Mouse (Mus musculus): ENCODE measurements at regions not wholly inside any gene's neighbourhood (a gene's known extent, or its start where the extent isn't known, plus 50 kb on each side); places are given as distances from the start of the nearest gene placed in this dataset.
A peak's percentile ranks its signal among the peaks of the same experiment; 100 is the strongest.

DNA sequence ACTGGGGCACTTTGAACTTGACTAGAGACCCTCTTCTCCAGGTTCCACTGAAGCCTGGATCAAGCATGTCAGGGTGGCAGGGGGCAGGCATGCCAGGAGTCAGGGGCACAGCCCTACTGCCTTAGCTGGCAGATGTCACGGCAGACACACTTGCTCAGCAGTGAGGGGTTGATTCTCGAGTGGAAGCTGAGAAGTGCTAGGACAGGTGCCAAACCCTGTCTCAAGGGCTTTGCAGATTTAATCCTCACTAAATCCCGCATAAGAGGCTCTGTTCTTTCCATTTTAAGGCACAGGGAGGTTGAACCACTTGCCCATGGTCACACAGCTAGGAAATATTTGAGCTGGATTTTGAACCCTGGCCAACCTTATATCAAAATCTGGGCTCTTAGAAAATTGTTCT is 223.5 kb upstream of the Mvb12b start:
- no peak for ATAC-seq (replicated peaks in 1 of 2; ENCODE audit: insufficient read depth in 1 of 2, low FRiP score in 2 of 2, low TSS enrichment in 1 of 2, low read depth in 1 of 2, poor library complexity in 2 of 2, severe bottlenecking in 2 of 2)

DNA sequence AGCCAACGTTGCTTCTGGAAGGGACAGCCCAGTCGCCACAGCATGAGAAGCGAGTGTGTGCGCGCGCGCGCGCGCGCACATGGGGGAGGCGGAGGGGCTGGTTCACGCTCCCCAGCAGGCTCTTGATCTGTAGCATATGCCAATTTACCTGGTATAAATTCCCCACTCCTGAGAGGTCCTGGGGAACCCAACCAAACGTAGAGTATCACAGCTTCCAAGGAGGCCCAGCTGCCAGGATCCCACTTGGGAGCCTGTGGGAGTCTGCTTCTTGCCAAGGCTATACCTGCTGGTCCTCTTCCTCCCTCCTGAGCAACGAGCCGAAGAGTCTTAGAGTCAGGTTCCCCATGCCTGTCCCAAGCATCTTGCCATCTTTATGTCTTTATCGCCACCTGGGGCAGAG is 222.8 kb upstream of the Mvb12b start:
- ATAC-seq (replicated peaks in 1 of 2; ENCODE audit: insufficient read depth in 1 of 2, low FRiP score in 2 of 2, low TSS enrichment in 1 of 2, low read depth in 1 of 2, poor library complexity in 2 of 2, severe bottlenecking in 2 of 2) = no peak

DNA sequence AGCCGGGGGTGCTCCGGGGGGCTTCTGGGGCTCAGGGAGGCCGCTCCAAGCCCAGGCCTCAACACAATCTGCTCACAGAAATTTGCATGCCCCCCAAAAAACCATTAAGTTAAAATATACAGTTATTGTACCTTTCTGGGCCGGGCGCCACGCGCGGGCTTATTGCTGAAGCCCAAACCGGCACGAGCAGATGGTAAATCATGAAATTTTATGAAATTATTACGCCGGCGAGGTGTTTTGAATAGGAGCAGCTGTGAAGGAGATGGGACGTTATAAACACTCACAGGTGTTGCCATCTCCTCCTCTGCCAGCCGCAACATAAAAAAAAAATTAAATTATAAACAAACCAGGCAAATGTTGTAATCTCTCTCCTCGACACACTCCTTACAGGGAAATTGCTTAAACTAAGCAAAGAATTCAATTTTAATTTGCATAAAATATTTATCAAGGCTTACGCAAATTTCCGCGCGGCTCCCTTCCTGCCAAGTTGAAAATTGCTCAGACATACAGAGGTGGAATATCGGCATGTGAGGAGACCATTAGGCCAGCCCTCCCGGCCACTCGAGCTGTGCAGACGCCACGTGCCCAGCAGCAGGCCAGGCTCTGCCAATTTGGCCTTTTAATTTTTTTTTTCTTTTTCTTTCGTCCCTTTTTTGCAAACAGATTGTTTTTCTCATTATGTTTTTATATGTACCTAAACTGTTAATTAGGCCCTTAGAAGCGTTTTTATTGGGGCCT is 220.0 kb upstream of the Mvb12b start:
- no peak for ATAC-seq (replicated peaks in 1 of 2; ENCODE audit: insufficient read depth in 1 of 2, low FRiP score in 2 of 2, low TSS enrichment in 1 of 2, low read depth in 1 of 2, poor library complexity in 2 of 2, severe bottlenecking in 2 of 2)

DNA sequence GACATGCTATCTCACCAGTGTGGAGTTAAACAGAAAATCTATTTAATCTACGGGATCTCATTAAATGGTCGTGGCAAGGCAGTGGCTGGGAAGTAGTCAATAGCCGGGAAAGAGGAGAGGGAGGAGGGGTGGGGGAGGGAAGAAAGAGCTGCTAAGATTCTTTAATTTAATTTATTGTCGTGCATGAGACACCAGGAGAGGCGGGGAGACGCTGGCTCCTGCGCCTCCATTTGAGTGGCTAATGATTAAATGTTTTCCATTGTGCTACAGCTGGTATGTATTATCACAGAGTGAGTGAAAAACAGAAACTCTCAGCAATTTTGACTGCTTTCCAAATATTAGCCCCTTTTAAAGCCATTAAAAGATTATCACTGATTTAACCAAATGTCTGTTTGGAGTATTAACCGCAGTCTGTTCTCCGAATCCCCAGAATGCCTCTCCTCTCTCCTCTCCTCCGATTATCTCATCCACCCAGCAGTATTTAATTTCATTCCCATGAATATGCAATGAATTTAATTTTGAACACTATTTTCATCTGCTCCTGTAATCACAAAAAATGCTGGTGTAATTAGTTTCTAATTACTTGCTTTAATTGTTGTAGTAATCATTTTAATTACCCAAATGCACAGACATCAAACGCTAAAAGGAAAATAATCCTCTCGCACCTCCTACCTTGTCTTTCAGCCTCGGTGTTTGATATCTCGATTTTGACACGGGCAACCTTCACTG is 219.3 kb upstream of the Mvb12b start:
- ATAC-seq (replicated peaks in 1 of 2; ENCODE audit: insufficient read depth in 1 of 2, low FRiP score in 2 of 2, low TSS enrichment in 1 of 2, low read depth in 1 of 2, poor library complexity in 2 of 2, severe bottlenecking in 2 of 2) = no peak

DNA sequence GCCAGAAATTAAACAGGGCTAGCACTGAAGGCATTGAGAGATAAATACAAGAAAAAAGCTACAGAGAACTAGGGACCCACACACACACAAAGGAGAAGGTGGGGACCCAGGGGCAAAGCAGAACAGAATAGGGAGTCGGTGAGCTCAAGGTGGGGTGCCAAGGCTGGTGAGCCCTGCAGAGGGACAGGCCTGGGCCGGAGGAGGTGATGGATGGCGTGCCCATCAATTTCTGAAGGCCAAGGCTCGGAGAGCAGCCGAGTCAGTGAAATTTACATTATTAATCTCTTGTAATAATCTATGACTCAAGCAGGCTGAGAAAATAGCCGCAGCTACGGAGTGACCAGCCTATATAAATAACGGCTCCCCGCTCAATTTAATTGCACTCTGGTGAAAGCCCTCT is 218.5 kb upstream of the Mvb12b start:
- ATAC-seq (replicated peaks in 1 of 2; ENCODE audit: insufficient read depth in 1 of 2, low FRiP score in 2 of 2, low TSS enrichment in 1 of 2, low read depth in 1 of 2, poor library complexity in 2 of 2, severe bottlenecking in 2 of 2) = no peak

DNA sequence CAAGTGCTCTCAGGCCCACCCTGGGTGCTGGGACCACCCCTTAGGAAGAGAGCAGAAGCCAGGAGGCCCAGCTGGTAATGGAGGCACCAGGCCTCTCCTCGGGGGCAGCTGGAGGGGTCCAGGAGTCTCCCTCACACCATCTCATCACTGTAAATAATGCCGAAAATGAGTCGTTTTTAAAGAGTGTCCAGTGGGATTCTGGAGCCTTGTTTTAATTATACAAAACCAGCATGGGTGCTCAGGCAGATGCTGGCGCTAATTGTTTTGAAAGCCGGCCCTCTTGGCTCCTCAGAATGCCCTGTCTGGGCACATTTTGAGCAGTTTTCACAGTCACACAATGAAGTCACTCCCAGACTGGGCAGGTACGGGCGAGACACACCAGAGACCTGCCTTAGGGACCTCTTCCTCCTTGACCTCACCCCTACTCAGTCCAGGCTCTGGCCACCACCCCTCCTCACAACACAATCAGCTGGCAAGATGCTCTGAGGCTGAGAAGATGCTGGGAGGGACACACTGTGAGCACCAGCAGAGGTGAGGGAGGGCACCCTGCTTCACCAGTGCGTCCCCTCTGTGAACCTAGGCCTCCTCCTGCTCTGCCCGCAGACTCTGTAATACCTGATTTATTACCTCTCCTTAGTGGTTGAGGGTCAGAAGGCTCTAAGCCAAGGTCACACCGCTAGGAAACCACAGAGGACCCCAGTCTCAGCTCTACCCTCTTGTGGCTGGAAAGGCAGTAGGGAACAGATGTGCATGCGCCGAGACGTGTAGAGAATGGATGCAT is 217.7 kb upstream of the Mvb12b start:
- ATAC-seq (replicated peaks in 1 of 2; ENCODE audit: insufficient read depth in 1 of 2, low FRiP score in 2 of 2, low TSS enrichment in 1 of 2, low read depth in 1 of 2, poor library complexity in 2 of 2, severe bottlenecking in 2 of 2) = no peak

DNA sequence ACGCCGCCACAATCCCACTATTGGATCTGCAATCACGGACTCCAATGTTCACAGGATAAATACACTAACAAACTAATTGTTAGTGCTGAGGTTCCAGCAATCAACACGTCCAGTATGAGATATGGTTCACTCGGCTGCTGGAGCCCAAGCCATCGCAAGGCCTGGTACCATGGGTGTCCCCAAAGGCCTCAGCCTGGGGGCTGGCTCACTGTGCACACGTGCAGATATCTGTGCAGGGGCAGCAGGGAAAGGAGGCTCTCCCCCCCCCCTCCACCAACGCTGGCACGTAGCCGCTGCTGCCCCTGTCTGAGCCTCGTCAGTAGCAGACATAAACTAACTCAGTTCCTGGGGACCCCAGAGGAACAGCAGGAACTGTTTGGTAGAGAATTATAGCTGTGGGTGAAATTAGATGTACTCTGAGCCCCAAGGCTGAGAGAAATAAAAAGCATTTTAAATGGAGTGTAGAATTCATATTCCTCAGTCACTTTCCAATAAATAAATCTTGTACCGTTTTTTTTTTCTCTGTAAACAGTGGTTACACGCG is 210.3 kb upstream of the Mvb12b start:
- no peak for ATAC-seq (replicated peaks in 1 of 2; ENCODE audit: insufficient read depth in 1 of 2, low FRiP score in 2 of 2, low TSS enrichment in 1 of 2, low read depth in 1 of 2, poor library complexity in 2 of 2, severe bottlenecking in 2 of 2)

DNA sequence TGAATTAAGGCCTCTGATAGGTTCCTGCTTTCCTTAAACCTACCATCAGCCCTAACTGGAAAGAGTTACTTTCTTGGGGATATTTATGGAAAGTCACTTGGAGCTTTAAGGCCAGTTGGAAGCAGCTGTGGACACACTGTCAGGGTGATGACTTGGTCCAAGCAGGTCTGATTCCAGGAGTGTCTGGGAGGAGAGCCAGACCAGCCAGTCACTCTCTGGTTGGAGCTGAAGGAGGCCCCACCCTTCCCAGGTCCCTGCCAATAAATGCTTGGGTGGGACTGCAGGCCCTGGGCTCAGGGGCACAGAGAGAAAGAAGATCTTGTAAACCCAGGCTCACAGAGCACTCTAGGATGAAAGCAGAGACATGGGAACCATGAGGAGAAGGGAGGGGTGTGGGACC is 208.8 kb upstream of the Mvb12b start:
- ATAC-seq (replicated peaks in 1 of 2; ENCODE audit: insufficient read depth in 1 of 2, low FRiP score in 2 of 2, low TSS enrichment in 1 of 2, low read depth in 1 of 2, poor library complexity in 2 of 2, severe bottlenecking in 2 of 2) = no peak

DNA sequence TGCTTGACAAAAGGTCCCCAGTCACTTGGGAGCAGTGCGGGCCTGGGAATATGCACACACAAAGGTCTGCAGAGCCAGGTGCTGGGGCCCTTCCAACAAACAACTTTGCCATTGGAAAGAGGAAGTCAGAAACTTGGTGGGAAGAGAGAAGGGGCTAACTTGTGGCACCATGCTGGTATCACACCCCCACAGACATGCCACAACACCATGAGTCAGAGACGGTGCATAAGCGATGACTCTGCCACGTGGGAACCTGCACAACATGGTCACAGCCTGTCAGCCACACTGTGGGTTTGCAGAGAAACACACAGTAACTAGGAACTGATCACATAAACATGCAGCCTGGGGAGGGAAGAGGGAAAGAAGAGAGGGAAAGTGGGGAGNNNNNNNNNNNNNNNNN is 201.1 kb upstream of the Mvb12b start:
- 0 out of 4 replicates have a peak, but pooled peaks of 1 of the 2 experiments have one; percentile 7 for ATAC-seq (replicated peaks in 1 of 2; ENCODE audit: insufficient read depth in 1 of 2, low FRiP score in 2 of 2, low TSS enrichment in 1 of 2, low read depth in 1 of 2, poor library complexity in 2 of 2, severe bottlenecking in 2 of 2)

DNA sequence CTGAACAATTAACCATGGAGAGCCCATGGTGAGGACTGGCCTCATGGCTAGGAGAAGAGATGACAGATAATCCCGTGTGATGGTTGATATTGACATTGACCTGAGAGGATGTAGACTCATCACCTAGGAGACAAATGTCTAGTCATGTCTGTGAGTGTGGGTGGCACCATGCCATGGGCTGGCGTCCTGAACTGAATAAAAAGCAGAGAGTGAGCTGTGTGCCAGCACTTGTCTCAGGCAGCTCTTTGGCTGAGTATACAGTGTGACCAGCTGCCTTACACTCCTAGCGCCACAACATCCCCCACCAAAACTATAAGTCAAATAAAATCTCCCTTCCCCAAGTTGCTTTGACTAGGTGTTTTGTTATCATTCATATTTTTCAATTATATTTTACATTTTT is 198.4 kb upstream of the Mvb12b start:
- no peak for ATAC-seq (replicated peaks in 1 of 2; ENCODE audit: insufficient read depth in 1 of 2, low FRiP score in 2 of 2, low TSS enrichment in 1 of 2, low read depth in 1 of 2, poor library complexity in 2 of 2, severe bottlenecking in 2 of 2)

DNA sequence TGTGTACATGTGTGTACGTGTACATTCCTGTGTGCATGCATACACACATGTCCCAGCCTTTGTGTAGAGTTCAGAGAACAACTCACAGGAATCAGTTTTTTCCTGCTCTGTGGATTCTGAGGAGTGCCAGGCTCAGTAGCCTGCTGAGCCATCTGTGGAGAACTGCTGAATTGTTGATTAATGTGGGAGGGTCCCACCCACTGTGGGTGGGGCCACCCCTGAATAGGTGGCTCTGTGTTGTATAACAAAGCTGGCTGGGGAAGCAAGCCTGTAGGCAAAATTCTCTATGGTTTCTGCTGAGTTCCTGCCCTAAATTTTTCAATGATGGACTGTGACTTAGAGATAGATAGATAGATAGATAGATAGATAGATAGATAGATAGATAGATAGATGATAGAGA is 196.8 kb upstream of the Mvb12b start:
- no peak for ATAC-seq (replicated peaks in 1 of 2; ENCODE audit: insufficient read depth in 1 of 2, low FRiP score in 2 of 2, low TSS enrichment in 1 of 2, low read depth in 1 of 2, poor library complexity in 2 of 2, severe bottlenecking in 2 of 2)

DNA sequence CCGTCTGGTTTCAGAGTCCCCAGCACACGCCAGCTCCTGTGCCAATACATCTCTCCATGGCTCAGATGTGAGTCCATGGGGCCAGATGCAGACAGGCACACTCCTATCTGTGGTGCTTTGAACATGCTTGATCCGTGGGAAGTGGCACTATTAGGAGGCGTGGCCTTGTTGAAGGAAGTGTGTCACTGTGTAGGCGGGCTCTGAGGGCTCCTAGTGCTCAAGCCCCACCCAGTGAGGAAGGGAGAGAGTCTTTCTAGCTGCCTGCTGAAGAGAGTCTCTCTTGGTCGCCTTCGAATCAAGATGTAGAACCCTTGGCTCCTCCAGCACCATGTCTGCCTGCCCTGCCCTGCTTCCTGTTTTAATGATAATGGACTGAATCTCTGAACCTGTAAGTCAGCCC is 194.7 kb upstream of the Mvb12b start:
- ATAC-seq (replicated peaks in 1 of 2; ENCODE audit: insufficient read depth in 1 of 2, low FRiP score in 2 of 2, low TSS enrichment in 1 of 2, low read depth in 1 of 2, poor library complexity in 2 of 2, severe bottlenecking in 2 of 2) = no peak

DNA sequence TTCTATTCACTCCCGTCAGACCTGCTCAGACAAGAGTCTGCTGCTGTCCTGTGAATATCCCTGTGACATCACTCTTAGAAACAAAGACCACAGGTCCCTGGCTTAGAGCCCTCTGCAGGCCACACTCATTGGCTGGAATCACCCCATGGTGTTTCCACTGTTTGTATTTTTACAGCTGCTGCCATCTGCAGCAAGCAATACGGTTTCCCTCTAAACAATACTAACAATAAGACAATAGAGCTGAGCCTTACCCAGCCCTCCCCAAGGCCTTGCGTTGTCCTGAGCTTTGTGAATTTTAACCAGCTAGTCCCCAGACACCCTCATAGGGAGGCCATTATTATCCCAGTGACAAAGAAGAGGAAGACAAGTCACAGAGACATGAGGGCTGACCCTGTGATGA is 192.4 kb upstream of the Mvb12b start:
- no peak for ATAC-seq (replicated peaks in 1 of 2; ENCODE audit: insufficient read depth in 1 of 2, low FRiP score in 2 of 2, low TSS enrichment in 1 of 2, low read depth in 1 of 2, poor library complexity in 2 of 2, severe bottlenecking in 2 of 2)

DNA sequence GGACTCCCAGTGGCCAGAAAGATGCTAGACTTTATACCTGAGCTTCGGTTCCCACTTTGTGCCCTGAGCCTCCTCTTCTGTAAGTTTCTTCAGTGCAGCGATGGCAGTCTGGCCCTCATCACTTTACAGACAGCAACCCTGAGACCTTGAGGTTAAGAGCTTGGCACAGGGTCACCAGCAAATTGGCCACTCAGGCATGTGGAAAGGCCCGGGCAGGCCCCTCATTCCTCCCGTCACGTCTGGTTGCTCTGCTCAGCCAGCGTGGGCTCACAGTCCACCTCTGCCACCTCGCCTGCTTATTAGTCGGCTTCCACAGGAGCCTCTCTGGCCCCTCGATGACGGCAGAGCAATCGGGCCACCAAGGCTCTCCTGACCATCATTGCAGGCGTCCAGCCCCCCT is 191.5 kb upstream of the Mvb12b start:
- ATAC-seq (replicated peaks in 1 of 2; ENCODE audit: insufficient read depth in 1 of 2, low FRiP score in 2 of 2, low TSS enrichment in 1 of 2, low read depth in 1 of 2, poor library complexity in 2 of 2, severe bottlenecking in 2 of 2) = no peak

DNA sequence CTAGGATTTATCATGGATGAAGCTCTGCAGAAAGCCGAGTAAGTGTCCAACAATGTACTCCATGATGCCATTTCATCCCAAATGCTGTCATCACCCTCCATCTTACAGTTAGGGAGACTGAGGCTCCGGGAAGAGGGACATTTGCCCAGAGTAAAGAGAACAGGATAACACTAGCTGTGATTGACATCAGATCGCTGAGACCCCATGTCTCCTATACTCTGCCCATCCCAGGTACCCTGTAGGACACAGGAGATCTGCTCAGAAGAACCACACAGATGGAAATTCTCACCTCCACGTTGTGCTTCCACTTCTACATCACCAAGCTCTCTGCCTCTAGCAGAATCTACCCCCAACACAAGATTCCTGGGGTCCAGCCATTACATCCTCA is 191.1 kb upstream of the Mvb12b start:
- ATAC-seq (replicated peaks in 1 of 2; ENCODE audit: insufficient read depth in 1 of 2, low FRiP score in 2 of 2, low TSS enrichment in 1 of 2, low read depth in 1 of 2, poor library complexity in 2 of 2, severe bottlenecking in 2 of 2) = no peak

DNA sequence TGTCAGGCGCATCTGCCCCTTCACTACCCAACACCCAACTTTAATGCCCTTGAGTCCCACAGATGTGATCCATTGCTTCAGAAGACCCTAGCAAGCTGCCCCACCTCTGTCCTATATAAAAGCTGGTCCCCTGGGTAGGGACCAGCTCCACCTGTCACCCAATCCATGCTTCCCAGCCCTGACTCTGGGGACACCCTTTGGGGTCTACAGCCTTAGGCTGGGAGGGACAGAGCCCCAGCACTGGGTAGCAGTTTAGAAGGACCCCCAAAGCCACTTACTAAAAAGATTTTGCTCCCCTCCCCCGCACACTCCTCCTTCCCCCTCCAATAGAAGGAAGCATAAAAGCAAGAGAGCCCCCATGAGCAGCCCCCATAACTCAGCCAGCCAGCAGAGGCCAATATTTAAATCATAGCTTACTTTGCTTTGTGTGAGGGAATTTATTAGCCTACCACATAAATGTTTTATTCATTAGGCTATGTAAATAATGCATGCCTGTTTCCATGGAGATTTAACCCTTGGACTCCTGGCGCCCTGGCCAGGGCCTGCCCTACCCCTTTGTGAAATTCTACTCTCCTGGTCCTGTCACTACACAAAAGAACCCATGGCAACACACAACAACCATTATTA is 190.6 kb upstream of the Mvb12b start:
- ATAC-seq (replicated peaks in 1 of 2; ENCODE audit: insufficient read depth in 1 of 2, low FRiP score in 2 of 2, low TSS enrichment in 1 of 2, low read depth in 1 of 2, poor library complexity in 2 of 2, severe bottlenecking in 2 of 2) = no peak

DNA sequence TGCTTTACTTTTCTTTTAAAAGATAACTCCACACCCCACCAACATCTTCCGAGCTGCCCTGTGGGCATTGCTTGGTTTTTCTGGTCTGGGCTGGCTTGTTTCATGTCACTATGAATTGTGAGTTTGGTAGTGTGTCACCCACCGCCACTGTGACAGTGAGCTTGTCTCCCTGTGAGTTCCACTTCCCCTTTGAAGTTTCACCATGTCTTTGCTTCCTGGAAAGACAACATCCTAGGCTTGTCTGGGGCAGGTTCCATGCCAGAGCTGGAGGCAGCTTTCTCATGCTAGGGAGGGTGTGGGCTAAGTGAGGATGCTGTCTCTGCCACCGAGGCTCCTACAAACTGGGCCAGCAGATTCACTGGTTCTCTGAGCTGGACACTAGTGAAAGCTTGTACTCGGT is 188.6 kb upstream of the Mvb12b start:
- ATAC-seq (replicated peaks in 1 of 2; ENCODE audit: insufficient read depth in 1 of 2, low FRiP score in 2 of 2, low TSS enrichment in 1 of 2, low read depth in 1 of 2, poor library complexity in 2 of 2, severe bottlenecking in 2 of 2) = no peak

DNA sequence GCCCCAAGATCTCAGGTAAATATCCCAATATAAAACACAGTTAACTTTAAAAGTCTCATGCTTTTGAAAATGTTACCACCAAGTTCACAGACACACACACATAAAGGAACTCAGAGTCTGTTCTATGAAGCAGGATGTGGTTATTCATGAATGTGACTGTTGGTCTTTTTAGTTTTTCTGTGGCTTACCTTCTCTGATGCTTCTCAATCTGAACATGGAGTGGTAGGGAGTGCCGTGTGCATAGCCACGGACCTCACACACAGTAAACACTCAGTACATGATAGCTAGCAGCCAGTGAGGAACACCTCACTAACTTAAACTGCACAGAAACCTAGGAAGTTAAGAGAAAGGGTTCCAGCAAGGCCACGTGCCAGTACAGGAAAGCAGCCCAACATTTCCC is 186.3 kb upstream of the Mvb12b start:
- no peak for ATAC-seq (replicated peaks in 1 of 2; ENCODE audit: insufficient read depth in 1 of 2, low FRiP score in 2 of 2, low TSS enrichment in 1 of 2, low read depth in 1 of 2, poor library complexity in 2 of 2, severe bottlenecking in 2 of 2)
